13 mouse cellular contexts compared by ENCODE assay signal in genomic region chr3:98105496-98105895, GRCm38 (mm10). TPM values are rescaled to one million over a fixed set of nuclear protein-coding genes. Genes with fewer than 3 reads are reported as not detected.
DNase-seq lines count a peak whose midpoint lies in the region; ATAC-seq and TF ChIP-seq lines count a peak whose summit lies in the region.
"Had no signal": no experiment of that assay in that cellular context is flagged by ENCODE, and none has a peak within 500 bp of the region (broad histone marks: within the 10 kb centered on the region; RNA-seq: fewer than 3 reads in every experiment).

No protein-coding gene starts in this region.

- peaks cover 10% of the 10 kb centered on the region; the same call in 1 of the 2 replicates for H3K9me3 ChIP-seq in heart, embryonic 10.5 days
- H3K9me3 ChIP-seq in limb, embryonic 12.5 days: peaks cover 8% of the 10 kb centered on the region; the same call in 1 of the 2 replicates
- H3K9me3 ChIP-seq in neural tube, embryonic 15.5 days (replicated peaks): no peaks in the 10 kb centered on the region

- WGBS in heart, embryonic 10.5 days: 91% methylated on average over 6 of the region's 6 CpGs
- WGBS in limb, embryonic 12.5 days: 85% methylated on average over 6 of the region's 6 CpGs
- whole genome bisulfite sequencing in neural tube, embryonic 15.5 days: 48% methylated on average over 6 of the region's 6 CpGs

- DNase-seq in heart, embryonic 10.5 days (ENCODE audit: low spot score): no peak
- DNase-seq in heart, adult 8-10 months (ENCODE audit: low spot score): no peak
- no peak for DNase-seq in left cerebral cortex, adult 2 months (ENCODE audit: extremely low spot score in 1 of 2, low spot score in 2 of 2)
- no peak for DNase-seq in left cerebral cortex, adult 8-10 months (ENCODE audit: low spot score in 2 of 2)
- DNase-seq in thymus, postnatal 10 days (ENCODE audit: low spot score in 2 of 2): no peak
- no peak for DNase-seq in layer of hippocampus, adult 11-12 months (ENCODE audit: low spot score)
- DNase-seq: gastrocnemius, postnatal 14 days had no signal

- intact Hi-C loops in left cerebral cortex, adult 2 months (cut with DNase I): loop anchor here (5.0 kb wide), 2 partner anchors 93 to 178 kb away; partner anchors contain the start of gene Notch2

- H3K4me3 ChIP-seq in heart, embryonic 10.5 days: no peak overlapping the region
- H3K4me3 ChIP-seq in left cerebral cortex, adult 2 months: no peak overlapping the region
- H3K4me3 ChIP-seq in limb, embryonic 12.5 days (replicated peaks): no peak overlapping the region
- no peak overlapping the region for H3K4me3 ChIP-seq in neural tube, embryonic 15.5 days (replicated peaks)

- no peak overlapping the region for H3K9ac ChIP-seq in limb, embryonic 12.5 days (replicated peaks)
- no peak overlapping the region for H3K9ac ChIP-seq in neural tube, embryonic 15.5 days (replicated peaks)

- H3K27me3 ChIP-seq in heart, embryonic 10.5 days (ENCODE audit: insufficient read depth, poor library complexity, severe bottlenecking): no peaks in the 10 kb centered on the region
- no peaks in the 10 kb centered on the region for H3K27me3 ChIP-seq in limb, embryonic 12.5 days
- no peaks in the 10 kb centered on the region for H3K27me3 ChIP-seq in neural tube, embryonic 15.5 days (replicated peaks)

- H3K4me1 ChIP-seq in heart, embryonic 10.5 days: no peaks in the 10 kb centered on the region
- peaks cover 63% of the 10 kb centered on the region for H3K4me1 ChIP-seq in limb, embryonic 12.5 days (replicated peaks)
- peaks cover 35% of the 10 kb centered on the region for H3K4me1 ChIP-seq in neural tube, embryonic 15.5 days

- peaks cover 89% of the 10 kb centered on the region for H3K36me3 ChIP-seq in heart, embryonic 10.5 days
- peaks cover 83% of the 10 kb centered on the region for H3K36me3 ChIP-seq in limb, embryonic 12.5 days
- peaks cover 13% of the 10 kb centered on the region for H3K36me3 ChIP-seq in neural tube, embryonic 15.5 days
- H3K36me3 ChIP-seq: G1E had no signal

- no peak for TF ChIP-seq CTCF in left cerebral cortex, adult 2 months (IDR thresholded peaks at IDR 0.05)

- 0 out of 2 replicates have a peak overlapping the region, but pooled peaks have one; percentile 6 for H3K27ac ChIP-seq in heart, embryonic 10.5 days
- H3K27ac ChIP-seq in left cerebral cortex, adult 2 months: peak overlapping the region; percentile 37; the same call in 1 of the 2 replicates
- H3K27ac ChIP-seq in limb, embryonic 12.5 days: peak overlapping the region; percentile 81
- H3K27ac ChIP-seq in neural tube, embryonic 15.5 days (replicated peaks): peak overlapping the region; percentile 72
- H3K27ac ChIP-seq: macrophage had no signal

- no peak overlapping the region for H3K4me2 ChIP-seq in limb, embryonic 12.5 days
- H3K4me2 ChIP-seq in neural tube, embryonic 15.5 days: no peak overlapping the region
- H3K4me2 ChIP-seq: liver, embryonic 11.5 days had no signal

- no peak for ATAC-seq in limb, embryonic 12.5 days (ENCODE audit: insufficient number of reproducible peaks, insufficient read depth, low FRiP score, low TSS enrichment, low read depth)
- no peak for ATAC-seq in neural tube, embryonic 15.5 days (ENCODE audit: low FRiP score)

RNA-seq across cellular contexts. Expression of gene Adam30, which starts 54.9 kb away (rescaled TPM):
- polyA plus RNA-seq in heart, embryonic 10.5 days (2016; fragmentation: Nextera tagmentation; extraction: Ambion mirVana): not detected in 2 replicates
- total RNA-seq in heart, adult 8-10 months (2022): not detected
- not detected for total RNA-seq in left cerebral cortex, adult 2 months (2021)
- not detected for total RNA-seq in left cerebral cortex, adult 8-10 months (2022)
- not detected in 2 replicates for polyA plus RNA-seq in limb, embryonic 12.5 days (2016; fragmentation: Nextera tagmentation; extraction: Ambion mirVana)
- polyA plus RNA-seq in neural tube, embryonic 15.5 days (2015; fragmentation: Nextera tagmentation; extraction: Ambion mirVana): not detected in 2 replicates
- total RNA-seq: gastrocnemius, postnatal 14 days had no signal
- polyA plus RNA-seq: embryonic facial prominence, embryonic 11.5 days; G1E; liver, embryonic 11.5 days; macrophage had no signal

Comparison
In these comparisons a context has a peak if more than half of its experiments do, and no peak if none do; other contexts are left out.
1. H3K27ac ChIP-seq: peak in every context shown above with its lines; median percentile 81 in limb, embryonic 12.5 days; 72 in neural tube, embryonic 15.5 days; 37 in left cerebral cortex, adult 2 months; 6 in heart, embryonic 10.5 days.